Mouse (Mus musculus) lung, postnatal 0 days (tissue): ENCODE results near the gene Rcn1. TPM values are rescaled to one million over a fixed set of nuclear protein-coding genes. Genes with fewer than 3 reads are reported as not detected.

ENCODE experiments used
- ATAC-seq: fragments of 200-750 bp; cut with Nextera tagmentation; 2 replicates; pipeline ENCODE4 v1.8.0; 2017; ENCODE audit warnings: moderate library complexity
- DNase-seq: peaks from one replicate; pipeline ENCODE4 v3.0.0-alpha.2; 2016; ENCODE audit warnings: low spot score
- H3K27ac ChIP-seq: fragments of 300-500 bp; sonication (generic); 2 replicates; pipeline ENCODE4 v1.5.1; 2014; ENCODE audit warnings: antibody characterized with exemption, mild to moderate bottlenecking, low read length, mixed read lengths
- H3K27me3 ChIP-seq: fragments of 300-500 bp; sonication (generic); replicated peaks from 2 replicates; pipeline ENCODE4 v1.6.1; 2014; ENCODE audit warnings: low read length, mixed read lengths; ENCODE audit not compliant: insufficient read depth
- H3K36me3 ChIP-seq: fragments of 300-500 bp; sonication (generic); 2 replicates; pipeline ENCODE4 v1.6.1; 2014; ENCODE audit warnings: low read length, mixed read lengths; ENCODE audit not compliant: insufficient read depth
- H3K4me1 ChIP-seq: fragments of 300-500 bp; sonication (generic); 2 replicates; pipeline ENCODE4 v1.6.1; 2014; ENCODE audit warnings: antibody characterized with exemption, low read depth, low read length, mixed read lengths; ENCODE audit not compliant: insufficient read depth
- H3K4me2 ChIP-seq: fragments of 300-500 bp; sonication (generic); replicated peaks from 2 replicates; pipeline ENCODE4 v1.6.1; 2014; ENCODE audit warnings: low read depth, mild to moderate bottlenecking, low read length, moderate library complexity, mixed read lengths
- H3K4me3 ChIP-seq: fragments of 300-500 bp; sonication (generic); 2 replicates; pipeline ENCODE4 v1.5.1; 2014; ENCODE audit warnings: low read depth, low read length
- H3K9ac ChIP-seq: fragments of 300-500 bp; sonication (generic); replicated peaks from 2 replicates; pipeline ENCODE4 v1.6.1; 2014; ENCODE audit warnings: low read depth, mild to moderate bottlenecking
- H3K9me3 ChIP-seq: fragments of 300-500 bp; sonication (generic); 2 replicates; pipeline ENCODE4 v1.6.1; 2016; ENCODE audit warnings: low read length, mixed read lengths
- CTCF ChIP-seq: IDR thresholded peaks from 2 replicates; pipeline ENCODE4 v1.5.1; 2016; ENCODE audit warnings: antibody characterized with exemption, mild to moderate bottlenecking
- EP300 ChIP-seq: IDR thresholded peaks from 2 replicates; pipeline ENCODE4 v1.6.1; 2016; ENCODE audit warnings: antibody characterized with exemption, mild to moderate bottlenecking, control low read depth
- WGBS: fragments of 180-500 bp; shearing (Covaris S2); extraction: QIAGEN DNeasy Blood & Tissue Kit; methylation state at CpG from one replicate; pipeline ENCODE4 v1.1.7; 2014; 5-methylcytosine and 5-hydroxymethylcytosine counted together
- polyA plus RNA-seq: library from polyadenylated mRNA; unstranded; fragments of >200 nt; fragmentation: Nextera tagmentation; extraction: Ambion mirVana; gene quantifications from 2 replicates; pipeline ENCODE4 v1.2.1, GENCODE M21; 2015

Rcn1 gene
- polyA plus RNA-seq = 60.1 and 62.4 TPM in 2 replicates

GRCm38 (mm10) chr2:105399085-105399891 lies at the start of gene Rcn1:
Rcn1 (minus strand) TSS chr2:105399319.
- peak within 1 kb of the TSS; percentile 85 for H3K4me3 ChIP-seq
- H3K36me3 ChIP-seq = no peaks in the 10 kb centered on the region
- WGBS = under 1% methylated on average over 56 of the region's 57 CpGs
- peak; percentile 92 for ATAC-seq
- peak within 1 kb of the TSS; percentile 69 for H3K9ac ChIP-seq
- peak within 1 kb of the TSS; percentile 83 for H3K4me2 ChIP-seq
- H3K27me3 ChIP-seq = no peaks in the 10 kb centered on the region
- peak within 1 kb of the TSS; percentile 84 for H3K27ac ChIP-seq
- peak; percentile 18; the same call in 1 of the 2 replicates for TF ChIP-seq CTCF
- TF ChIP-seq EP300 = peak; percentile 47; the same call in 1 of the 2 replicates
- H3K9me3 ChIP-seq = no peaks in the 10 kb centered on the region
- DNase-seq = peak; percentile 89
- H3K4me1 ChIP-seq = peaks cover 5% of the 10 kb centered on the region; the same call in 1 of the 2 replicates

GRCm38 (mm10) chr2:105444072-105444471 lies 45.0 kb upstream of the Rcn1 start:
- DNase-seq (no peak), ATAC-seq (no peak)
- H3K4me3 ChIP-seq = no peak overlapping the region
- no peaks in the 10 kb centered on the region for H3K4me1 ChIP-seq
- H3K27ac ChIP-seq = no peak overlapping the region
- no peaks in the 10 kb centered on the region for H3K27me3 ChIP-seq
- WGBS = 30% methylated on average over 3 of the region's 3 CpGs
- H3K4me2 ChIP-seq = no peak overlapping the region
- no peak overlapping the region for H3K9ac ChIP-seq
- TF ChIP-seq CTCF (peak; percentile 48; the same call in 1 of the 2 replicates), EP300 (no peak)
- no peaks in the 10 kb centered on the region for H3K36me3 ChIP-seq
- H3K9me3 ChIP-seq = no peaks in the 10 kb centered on the region

- no peaks in the 10 kb centered on the region for H3K9me3 ChIP-seq
- 36% methylated on average over 4 of the region's 4 CpGs for WGBS
- no peaks in the 10 kb centered on the region for H3K27me3 ChIP-seq
- no peak overlapping the region for H3K27ac ChIP-seq
- ATAC-seq (no peak), DNase-seq (peak; percentile 31)
- no peak overlapping the region for H3K9ac ChIP-seq
- TF ChIP-seq EP300 (no peak), CTCF (no peak)
- H3K4me2 ChIP-seq = no peak overlapping the region
- H3K36me3 ChIP-seq = no peaks in the 10 kb centered on the region
- H3K4me1 ChIP-seq = no peaks in the 10 kb centered on the region
- H3K4me3 ChIP-seq = no peak overlapping the region
Measured at GRCm38 (mm10) chr2:105439022-105439421, 39.9 kb upstream of the Rcn1 start.

- Histone ChIP-seq H3K9ac (no peak overlapping the region), H3K4me3 (no peak overlapping the region), H3K36me3 (no peaks in the 10 kb centered on the region), H3K27me3 (no peaks in the 10 kb centered on the region), H3K4me1 (no peaks in the 10 kb centered on the region), H3K27ac (no peak overlapping the region), H3K4me2 (no peak overlapping the region), H3K9me3 (no peaks in the 10 kb centered on the region)
- ATAC-seq (no peak), DNase-seq (no peak)
- 67% methylated on average over 2 of the region's 2 CpGs for WGBS
- TF ChIP-seq CTCF = no peak
- no peak for TF ChIP-seq EP300
Measured at GRCm38 (mm10) chr2:105438525-105438924, 39.4 kb upstream of the Rcn1 start.

GRCm38 (mm10) chr2:105432927-105433326 lies 33.8 kb upstream of the Rcn1 start:
- WGBS = 11% methylated on average over 10 of the region's 10 CpGs
- Histone ChIP-seq H3K27ac (no peak overlapping the region), H3K9me3 (no peaks in the 10 kb centered on the region), H3K4me3 (no peak overlapping the region), H3K9ac (no peak overlapping the region), H3K4me2 (0 out of 2 replicates have a peak overlapping the region, but pooled peaks have one; percentile 19), H3K36me3 (no peaks in the 10 kb centered on the region), H3K27me3 (no peaks in the 10 kb centered on the region), H3K4me1 (no peaks in the 10 kb centered on the region)
- DNase-seq = no peak
- no peak for TF ChIP-seq EP300
- TF ChIP-seq CTCF = 0 out of 2 replicates have a peak, but pooled peaks have one; percentile 7
- no peak for ATAC-seq

- H3K9ac ChIP-seq = no peak overlapping the region
- no peaks in the 10 kb centered on the region for H3K4me1 ChIP-seq
- ATAC-seq (no peak), DNase-seq (no peak)
- H3K27ac ChIP-seq = no peak overlapping the region
- TF ChIP-seq CTCF (no peak), EP300 (no peak)
- H3K27me3 ChIP-seq = no peaks in the 10 kb centered on the region
- no peaks in the 10 kb centered on the region for H3K9me3 ChIP-seq
- WGBS = 58% methylated on average over 5 of the region's 5 CpGs
- H3K4me3 ChIP-seq = no peak overlapping the region
- H3K4me2 ChIP-seq = no peak overlapping the region
- H3K36me3 ChIP-seq = no peaks in the 10 kb centered on the region
Measured at GRCm38 (mm10) chr2:105430373-105430772, 31.3 kb upstream of the Rcn1 start.
